Mouse (Mus musculus): Measurements from ENCODE around the gene Sec14l2. TPM values are rescaled to one million over a fixed set of nuclear protein-coding genes. Genes with fewer than 3 reads are reported as not detected.
A peak's percentile ranks its signal among the peaks of the same experiment; 100 is the strongest.

The Sec14l2 gene
- 8.2 and 10.7 TPM in 2 replicates for polyA plus RNA-seq (2012; rRNA removed)

DNA sequence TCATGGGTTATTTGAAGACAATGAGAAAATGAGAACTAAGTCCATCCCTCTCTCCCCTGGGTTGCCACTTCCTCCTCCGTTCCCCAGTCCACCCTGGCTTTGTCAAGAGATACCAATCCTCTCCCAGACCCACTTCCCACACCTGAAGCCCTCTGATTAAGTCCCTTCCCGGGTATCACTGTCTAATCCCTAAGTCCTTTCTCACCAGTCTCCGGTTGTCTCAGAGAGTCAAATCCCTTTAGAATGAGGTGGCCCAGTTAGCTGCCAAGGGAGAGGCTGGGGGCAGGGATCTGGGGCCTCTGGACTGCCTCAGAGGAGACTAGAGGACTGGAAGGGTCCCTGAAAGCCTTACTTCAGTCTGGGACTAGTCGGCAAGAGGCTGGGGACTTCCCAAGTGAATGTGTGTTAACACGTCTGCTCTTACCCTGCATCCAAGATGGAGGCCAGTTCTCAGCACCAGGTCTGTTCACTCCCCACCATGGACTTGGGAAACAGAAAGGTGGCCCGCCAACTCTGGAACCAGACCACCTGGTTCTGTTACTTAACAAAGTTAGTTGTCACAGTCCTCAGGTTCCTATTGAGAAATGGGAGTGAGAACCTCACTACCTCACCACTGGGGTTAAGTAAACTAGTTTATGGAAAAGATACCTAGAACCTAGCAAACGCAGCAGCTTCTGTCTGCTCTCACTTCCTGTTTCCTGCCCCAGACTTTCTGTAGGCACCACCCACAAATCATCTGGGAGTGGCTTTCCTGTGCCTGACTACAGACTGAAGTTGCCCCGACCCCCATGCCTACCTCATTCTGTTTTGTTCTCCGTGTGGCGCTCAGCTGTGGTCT lies at the start of gene Sec14l2:
Gene Sec14l2, minus strand, starts transcription at position 674 of the 838 bp plus-strand sequence.
- Histone ChIP-seq H3K4me3 (replicated peaks; ENCODE audit: extremely low read depth, low read depth, low read length) (no peak within 1 kb of the TSS), H3K4me1 (ENCODE audit: control insufficient read depth, insufficient read depth, low read length) (peaks cover 5% of the 10 kb centered on the region; the same call in 1 of the 2 replicates)
- TF ChIP-seq POLR2A (IDR thresholded peaks at IDR 0.05; ENCODE audit: borderline replicate concordance, extremely low read depth, low read depth, low read length) (no peak), CTCF (IDR thresholded peaks at IDR 0.05; ENCODE audit: insufficient read depth, low read length) (no peak)
- peak; percentile 35 for DNase-seq
- WGBS, result 58% methylated on average over 10 of the region's 10 CpGs

DNA sequence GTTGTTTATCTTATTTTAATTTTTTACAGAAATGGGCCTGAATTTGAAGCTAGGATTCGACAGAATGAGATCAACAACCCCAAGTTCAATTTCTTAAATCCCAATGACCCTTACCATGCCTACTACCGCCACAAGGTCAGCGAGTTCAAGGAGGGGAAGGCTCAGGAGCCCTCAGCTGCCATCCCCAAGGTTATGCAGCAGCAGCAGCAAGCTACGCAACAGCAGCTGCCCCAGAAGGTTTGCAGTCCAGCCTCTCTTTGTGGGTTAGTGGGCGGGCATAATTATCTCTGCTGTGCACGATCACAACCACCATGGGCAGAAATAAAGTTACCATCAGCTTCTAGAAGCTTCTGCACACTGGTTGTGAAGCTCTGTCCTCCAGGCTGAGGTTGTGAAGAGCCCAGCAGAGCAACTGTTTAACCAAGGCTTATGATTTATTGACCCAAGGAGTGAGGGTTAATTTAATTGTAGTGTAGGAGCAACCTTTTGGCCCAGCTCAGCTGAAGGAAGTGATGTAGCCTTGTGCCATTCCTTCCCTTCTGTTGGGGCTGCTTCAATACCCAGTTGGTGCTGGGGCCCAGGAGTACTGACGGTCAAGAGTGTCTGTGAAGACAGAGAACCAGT lies 43.4 kb upstream of the Sec14l2 start:
- no peak for TF ChIP-seq POLR2A (IDR thresholded peaks at IDR 0.05; ENCODE audit: borderline replicate concordance, extremely low read depth, low read depth, low read length)
- no peak for TF ChIP-seq CTCF (IDR thresholded peaks at IDR 0.05; ENCODE audit: insufficient read depth, low read length)
- Histone ChIP-seq H3K4me1 (ENCODE audit: control insufficient read depth, insufficient read depth, low read length) (no peaks in the 10 kb centered on the region), H3K4me3 (replicated peaks; ENCODE audit: extremely low read depth, low read depth, low read length) (no peak overlapping the region)
- 90% methylated on average over 7 of the region's 7 CpGs for WGBS
- no peak for DNase-seq

DNA sequence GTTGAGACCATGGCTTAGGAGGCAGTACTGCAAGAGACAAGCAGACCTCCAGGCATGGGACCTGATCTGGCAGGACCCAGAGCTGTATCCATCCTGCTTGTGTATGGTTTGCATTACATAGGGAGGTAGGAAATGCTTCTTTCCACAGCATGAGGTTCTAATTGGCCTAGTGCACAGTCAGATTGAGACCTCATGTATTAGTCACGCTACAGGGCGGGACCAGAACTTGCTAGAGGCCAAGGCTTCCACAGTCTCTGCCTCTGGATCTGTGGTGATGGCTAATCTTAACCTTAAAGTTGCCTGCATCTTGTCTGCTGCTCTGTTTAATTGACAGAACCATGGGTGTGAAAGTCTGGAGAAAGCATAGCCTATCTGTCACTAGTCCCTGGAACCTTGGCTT lies 41.5 kb upstream of the Sec14l2 start:
- no peak for DNase-seq
- WGBS, result 84% methylated on average over 2 of the region's 2 CpGs
- Histone ChIP-seq H3K4me1 (ENCODE audit: control insufficient read depth, insufficient read depth, low read length) (peaks cover 5% of the 10 kb centered on the region; the same call in 1 of the 2 replicates), H3K4me3 (replicated peaks; ENCODE audit: extremely low read depth, low read depth, low read length) (no peak overlapping the region)
- TF ChIP-seq POLR2A (IDR thresholded peaks at IDR 0.05; ENCODE audit: borderline replicate concordance, extremely low read depth, low read depth, low read length), result no peak
- no peak for TF ChIP-seq CTCF (IDR thresholded peaks at IDR 0.05; ENCODE audit: insufficient read depth, low read length)

DNA sequence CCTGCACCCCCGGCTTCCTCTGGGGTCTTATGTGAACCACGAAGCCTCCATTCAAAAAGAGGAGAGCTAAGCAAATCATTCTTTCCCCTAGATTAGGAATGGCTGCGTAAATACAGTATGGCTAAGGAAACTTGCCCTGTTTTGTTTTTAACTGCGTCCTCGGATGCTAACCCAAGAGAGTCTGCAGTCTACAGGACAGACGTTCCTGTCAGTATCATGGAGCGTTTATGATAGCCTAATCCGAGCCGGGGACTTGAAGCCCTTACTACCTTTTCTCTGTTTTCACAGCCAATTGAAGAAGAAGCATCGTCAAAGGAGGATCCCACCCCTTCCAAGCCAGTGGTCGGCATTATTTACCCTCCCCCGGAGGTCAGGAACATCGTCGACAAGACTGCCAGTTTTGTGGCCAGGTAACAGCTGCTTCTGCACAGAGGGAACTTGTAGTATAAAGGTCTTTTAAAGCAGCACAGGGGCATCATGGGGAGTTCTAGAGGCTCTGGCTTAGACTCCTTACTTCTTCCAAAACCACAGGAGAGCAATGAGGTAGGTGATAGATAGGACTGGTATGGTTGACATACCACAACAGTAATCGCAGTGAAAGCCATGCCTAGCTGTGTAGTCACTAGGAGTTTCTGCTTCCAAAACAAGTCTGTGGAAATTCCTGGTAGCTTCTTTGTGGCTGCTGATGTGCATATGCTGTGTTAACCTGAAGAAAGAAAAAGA lies 37.7 kb upstream of the Sec14l2 start:
- H3K4me3 ChIP-seq (replicated peaks; ENCODE audit: extremely low read depth, low read depth, low read length), result peak overlapping the region; percentile 96
- H3K4me1 ChIP-seq (ENCODE audit: control insufficient read depth, insufficient read depth, low read length), result peaks cover 5% of the 10 kb centered on the region; the same call in 1 of the 2 replicates
- 5% methylated on average over 15 of the region's 15 CpGs for WGBS
- no peak for TF ChIP-seq CTCF (IDR thresholded peaks at IDR 0.05; ENCODE audit: insufficient read depth, low read length)
- no peak for TF ChIP-seq POLR2A (IDR thresholded peaks at IDR 0.05; ENCODE audit: borderline replicate concordance, extremely low read depth, low read depth, low read length)
- DNase-seq, result no peak

DNA sequence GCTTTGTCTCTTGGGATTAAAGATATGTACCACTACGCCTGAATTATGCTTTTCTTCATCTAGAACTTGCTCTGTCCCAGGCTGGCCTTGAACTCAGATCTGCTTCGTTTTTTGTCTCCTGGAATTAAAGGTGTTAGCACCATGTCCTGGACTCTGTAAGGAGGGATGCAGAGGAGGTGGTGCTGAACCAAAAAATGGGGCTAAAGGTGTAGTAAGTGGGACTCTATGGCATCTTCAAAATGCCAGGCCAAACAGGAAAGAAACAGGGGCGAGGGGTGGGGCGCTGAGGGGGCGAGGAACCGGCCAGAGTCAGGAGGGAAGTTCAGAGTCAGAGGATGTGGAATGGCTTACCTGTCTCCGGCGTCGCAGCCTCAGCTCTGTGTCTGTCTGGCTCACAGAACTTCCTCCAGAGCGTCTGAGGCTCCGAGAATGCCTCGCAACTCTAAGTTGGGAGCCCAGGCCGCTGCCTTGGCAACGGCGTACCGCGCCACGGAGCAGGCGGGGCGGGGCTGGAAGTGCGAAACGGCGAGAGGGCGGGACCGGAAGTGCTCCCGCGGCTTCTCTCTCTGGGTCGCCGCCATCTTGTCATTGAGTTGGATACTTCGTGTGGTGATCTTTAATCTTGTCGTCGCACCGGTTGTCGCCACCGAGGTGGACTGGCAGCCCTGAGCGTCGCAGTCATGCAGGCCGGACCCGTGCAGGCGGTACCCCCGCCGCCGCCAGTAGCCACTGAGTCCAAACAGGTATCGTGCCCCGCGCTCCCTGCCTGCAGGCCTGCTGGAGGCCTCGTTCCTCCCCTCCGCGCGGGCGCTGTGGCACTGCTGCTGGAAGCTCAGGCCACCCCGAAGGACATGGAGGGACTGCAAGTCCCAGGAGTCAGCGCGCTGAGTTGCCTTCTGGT lies 36.8 kb upstream of the Sec14l2 start, which contains the start of the genes Ccdc157 and Sf3a1:
Gene Ccdc157, minus strand, starts transcription at position 486 of the 901 bp plus-strand sequence.
Gene Sf3a1, plus strand, starts transcription at position 543 of the 901 bp plus-strand sequence.
- peak; percentile 92 for DNase-seq
- Histone ChIP-seq H3K4me1 (ENCODE audit: control insufficient read depth, insufficient read depth, low read length) (peaks cover 5% of the 10 kb centered on the region; the same call in 1 of the 2 replicates), H3K4me3 (replicated peaks; ENCODE audit: extremely low read depth, low read depth, low read length) (peak within 1 kb of the TSS; percentile 96)
- no peak for TF ChIP-seq CTCF (IDR thresholded peaks at IDR 0.05; ENCODE audit: insufficient read depth, low read length)
- TF ChIP-seq POLR2A (IDR thresholded peaks at IDR 0.05; ENCODE audit: borderline replicate concordance, extremely low read depth, low read depth, low read length), result peak; percentile 74; the same call in 1 of the 2 replicates
- WGBS, result 1% methylated on average over 54 of the region's 54 CpGs

DNA sequence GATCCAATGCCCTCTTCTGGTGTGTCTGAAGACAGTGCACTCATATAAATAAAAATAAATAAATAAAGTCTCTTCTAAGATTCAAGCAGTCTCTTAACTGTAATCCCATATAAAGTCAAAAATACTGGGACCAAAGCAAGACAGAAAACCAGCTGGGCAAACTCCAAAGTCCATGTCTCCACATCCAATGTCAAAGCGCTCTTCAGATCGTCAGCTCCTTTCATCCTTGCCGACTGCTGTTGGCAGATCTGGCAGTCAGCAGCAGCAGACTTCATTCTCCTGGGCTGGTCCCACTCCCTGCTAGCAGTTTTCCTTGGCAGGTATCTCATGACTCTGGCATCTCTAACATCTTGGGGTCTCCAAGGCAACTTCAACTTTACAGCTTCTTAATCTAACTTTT lies 35.5 kb upstream of the Sec14l2 start:
- H3K4me1 ChIP-seq (ENCODE audit: control insufficient read depth, insufficient read depth, low read length), result peaks cover 5% of the 10 kb centered on the region; the same call in 1 of the 2 replicates
- WGBS, result 79% methylated on average over 3 of the region's 3 CpGs
- no peak for TF ChIP-seq POLR2A (IDR thresholded peaks at IDR 0.05; ENCODE audit: borderline replicate concordance, extremely low read depth, low read depth, low read length)
- no peak for TF ChIP-seq CTCF (IDR thresholded peaks at IDR 0.05; ENCODE audit: insufficient read depth, low read length)
- no peak for DNase-seq
- no peak overlapping the region for H3K4me3 ChIP-seq (replicated peaks; ENCODE audit: extremely low read depth, low read depth, low read length)

DNA sequence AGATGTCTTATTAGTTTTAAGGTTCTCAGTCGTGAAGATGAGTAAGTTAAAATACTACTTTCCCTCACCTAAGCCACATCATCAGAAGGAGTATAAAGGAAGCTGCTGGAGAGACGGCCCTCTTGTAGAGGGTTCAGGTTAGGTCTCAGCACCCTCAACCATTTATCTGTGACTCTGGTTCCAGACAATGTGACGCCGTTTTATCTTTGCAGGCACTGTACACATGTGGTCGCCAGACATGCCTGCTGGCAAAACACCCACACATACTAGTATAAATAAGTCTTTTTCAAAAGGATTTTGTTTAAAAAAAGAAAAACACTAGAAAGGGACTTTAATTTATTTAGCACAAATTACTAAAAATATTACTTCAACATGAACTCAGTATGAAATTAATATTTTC lies 32.4 kb upstream of the Sec14l2 start:
- H3K4me1 ChIP-seq (ENCODE audit: control insufficient read depth, insufficient read depth, low read length), result 0 out of 2 replicates have a peak, but pooled peaks cover 2% of the 10 kb centered on the region
- 75% methylated on average over 5 of the region's 5 CpGs for WGBS
- no peak for DNase-seq
- TF ChIP-seq POLR2A (IDR thresholded peaks at IDR 0.05; ENCODE audit: borderline replicate concordance, extremely low read depth, low read depth, low read length) (no peak), CTCF (IDR thresholded peaks at IDR 0.05; ENCODE audit: insufficient read depth, low read length) (no peak)
- no peak overlapping the region for H3K4me3 ChIP-seq (replicated peaks; ENCODE audit: extremely low read depth, low read depth, low read length)

DNA sequence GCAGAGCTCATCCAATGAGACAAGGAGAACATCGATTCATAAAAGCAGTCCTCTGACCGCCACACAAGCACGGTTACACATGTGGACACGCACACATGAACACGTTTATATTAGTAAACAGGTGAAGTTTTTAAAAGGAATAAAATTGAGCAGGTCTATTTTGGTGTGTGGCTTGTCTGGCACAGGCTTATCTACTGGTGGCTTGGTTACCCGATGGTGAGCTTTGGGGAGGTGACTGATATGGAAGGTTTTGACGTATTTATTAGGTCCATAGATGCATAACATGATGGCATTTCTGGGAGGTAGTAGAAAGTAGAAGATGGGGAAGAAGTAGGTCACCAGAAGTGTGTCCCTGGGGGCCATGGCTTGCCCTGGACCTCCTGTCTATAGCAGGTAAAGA lies 30.5 kb upstream of the Sec14l2 start:
- H3K4me3 ChIP-seq (replicated peaks; ENCODE audit: extremely low read depth, low read depth, low read length), result no peak overlapping the region
- WGBS, result 92% methylated on average over 7 of the region's 7 CpGs
- H3K4me1 ChIP-seq (ENCODE audit: control insufficient read depth, insufficient read depth, low read length), result no peaks in the 10 kb centered on the region; the same call in 1 of the 2 replicates
- no peak for DNase-seq
- no peak for TF ChIP-seq POLR2A (IDR thresholded peaks at IDR 0.05; ENCODE audit: borderline replicate concordance, extremely low read depth, low read depth, low read length)
- TF ChIP-seq CTCF (IDR thresholded peaks at IDR 0.05; ENCODE audit: insufficient read depth, low read length), result no peak
